Mouse (Mus musculus): ENCODE data around the gene Cdc42ep5. TPM values are rescaled to one million over a fixed set of nuclear protein-coding genes. Genes with fewer than 3 reads are reported as not detected.
A peak's percentile ranks its signal among the peaks of the same experiment; 100 is the strongest.

Cdc42ep5 gene
- total RNA-seq, 1 experiment = 17.2 TPM

DNA sequence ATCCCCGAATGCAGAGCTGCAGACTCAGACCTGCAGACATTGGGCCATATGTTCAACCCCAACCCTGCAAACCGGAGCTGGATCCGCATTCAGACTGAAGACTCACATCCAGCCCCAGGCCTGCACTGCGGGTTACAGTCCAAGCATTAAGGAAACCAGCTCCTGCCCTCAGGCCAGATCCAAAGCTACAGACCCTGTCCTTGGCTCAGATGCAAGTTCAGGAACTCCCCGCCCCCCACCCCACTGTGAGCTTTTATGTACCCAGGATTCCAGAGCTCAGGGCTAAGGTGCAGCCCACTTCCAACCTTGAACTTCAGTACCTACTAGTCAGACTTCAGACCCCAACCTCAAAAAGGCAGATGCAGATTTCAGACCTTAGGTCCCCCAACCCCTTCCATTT is 39.8 kb downstream of the Cdc42ep5 start:
- Histone ChIP-seq H3K36me3 (ENCODE audit: control insufficient read depth, insufficient read depth, low read length, poor library complexity, severe bottlenecking) (no peaks in the 10 kb centered on the region; the same call in 1 of the 2 replicates), H3K27ac (ENCODE audit: insufficient read depth, low read depth, low read length, poor library complexity, severe bottlenecking) (peak overlapping the region; percentile 87), H3K4me1 (ENCODE audit: control insufficient read depth in 2 of 2, insufficient read depth in 2 of 2, low read length in 2 of 2, poor library complexity in 1 of 2) (peaks cover 7 to 44% of the 10 kb centered on the region in 2 experiments; a peak in 3 of 4 replicates), H3K4me3 (ENCODE audit: insufficient read depth in 1 of 2, low read depth in 1 of 2, low read length in 2 of 2, poor library complexity in 1 of 2, severe bottlenecking in 1 of 2) (peak overlapping the region; percentile 30 to 38; a peak in 3 of 4 replicates), H3K9me3 (ENCODE audit: control insufficient read depth, insufficient read depth, low read depth, low read length) (no peaks in the 10 kb centered on the region), H3K9ac (ENCODE audit: insufficient read depth, low read depth, low read length, poor library complexity, severe bottlenecking) (peak overlapping the region; percentile 54)
- DNase-seq (ENCODE audit: low read depth, low spot score) = peak; percentile 67
- TF ChIP-seq HCFC1 (IDR thresholded peaks at IDR 0.05; ENCODE audit: borderline replicate concordance, insufficient read depth, low read length) (no peak), ZC3H11A (IDR thresholded peaks at IDR 0.05; ENCODE audit: borderline replicate concordance, low read depth, low read length) (no peak)
- in situ Hi-C loops (cut with MboI; ENCODE audit: low sequenced_read_pairs in 2 of 2, unreplicated experiment in 2 of 2) = loop anchor here in 1 of 2 experiments (25.0 kb wide), 1 partner anchor 312 kb away; the partner anchor contains the start of gene Rdh13

DNA sequence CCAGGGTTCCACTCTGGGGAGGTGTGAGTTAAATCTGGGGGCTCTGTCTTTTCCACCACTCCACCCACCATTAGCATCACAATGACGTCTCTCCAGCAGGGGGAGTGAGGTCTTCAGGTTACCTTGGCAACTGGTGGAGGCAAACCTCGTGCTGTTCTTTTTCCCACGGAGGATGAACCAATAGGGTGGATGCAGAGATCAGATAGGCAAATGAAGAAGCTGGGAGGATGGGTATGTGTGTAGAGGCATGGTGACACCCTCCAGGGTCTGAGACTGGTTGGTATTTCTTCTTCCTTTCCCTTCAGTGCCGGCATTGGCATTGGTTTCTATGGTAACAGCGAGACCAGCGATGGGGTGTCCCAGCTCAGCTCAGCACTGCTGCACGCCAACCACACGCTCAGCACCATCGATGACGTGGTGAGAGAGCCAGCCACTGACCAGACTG is 40.3 kb downstream of the Cdc42ep5 start:
- H3K36me3 ChIP-seq (ENCODE audit: control insufficient read depth, insufficient read depth, low read length, poor library complexity, severe bottlenecking) = no peaks in the 10 kb centered on the region; the same call in 1 of the 2 replicates
- H3K9me3 ChIP-seq (ENCODE audit: control insufficient read depth, insufficient read depth, low read depth, low read length) = no peaks in the 10 kb centered on the region
- in situ Hi-C loops (cut with MboI; ENCODE audit: low sequenced_read_pairs in 2 of 2, unreplicated experiment in 2 of 2) = no loop called here
- DNase-seq (ENCODE audit: low read depth, low spot score) = peak; percentile 89
- peak overlapping the region; percentile 87 for H3K27ac ChIP-seq (ENCODE audit: insufficient read depth, low read depth, low read length, poor library complexity, severe bottlenecking)
- TF ChIP-seq ZC3H11A (IDR thresholded peaks at IDR 0.05; ENCODE audit: borderline replicate concordance, low read depth, low read length) (no peak), HCFC1 (IDR thresholded peaks at IDR 0.05; ENCODE audit: borderline replicate concordance, insufficient read depth, low read length) (no peak), ZNF384 (IDR thresholded peaks at IDR 0.05; ENCODE audit: low read depth, low read length) (no peak), CHD2 (IDR thresholded peaks at IDR 0.05; ENCODE audit: low read depth, low read length) (no peak), MAFK (IDR thresholded peaks at IDR 0.05; ENCODE audit: insufficient read depth, low read depth, low read length) (no peak)
- peak overlapping the region; percentile 8 to 38; a peak in 3 of 4 replicates for H3K4me3 ChIP-seq (ENCODE audit: insufficient read depth in 1 of 2, low read depth in 1 of 2, low read length in 2 of 2, poor library complexity in 1 of 2, severe bottlenecking in 1 of 2)
- no peak overlapping the region; the same call in 1 of the 2 replicates for H3K9ac ChIP-seq (ENCODE audit: insufficient read depth, low read depth, low read length, poor library complexity, severe bottlenecking)
- peaks cover 7 to 44% of the 10 kb centered on the region in 2 experiments; a peak in 3 of 4 replicates for H3K4me1 ChIP-seq (ENCODE audit: control insufficient read depth in 2 of 2, insufficient read depth in 2 of 2, low read length in 2 of 2, poor library complexity in 1 of 2)

DNA sequence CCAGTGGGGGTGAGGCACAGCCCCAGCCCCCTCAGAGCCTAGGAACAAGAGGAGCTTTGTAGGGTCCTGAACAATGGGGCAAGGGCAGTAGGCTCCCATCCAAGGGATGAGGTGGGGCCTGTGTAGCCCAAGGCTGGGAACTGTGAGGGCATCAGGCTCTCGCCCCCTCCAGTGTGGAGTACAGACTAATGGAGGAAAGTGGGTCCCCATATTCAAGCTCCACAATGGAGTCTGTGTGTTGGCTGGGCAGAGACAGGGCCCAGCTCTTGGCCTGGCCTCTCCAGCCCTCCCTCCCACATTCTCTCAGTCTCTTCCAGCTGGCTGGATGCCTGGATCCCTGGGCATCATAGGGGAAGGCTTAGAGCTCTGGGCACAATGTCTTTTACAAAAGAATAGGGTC is 40.9 kb downstream of the Cdc42ep5 start:
- TF ChIP-seq CHD2 (IDR thresholded peaks at IDR 0.05; ENCODE audit: low read depth, low read length) (no peak), ZC3H11A (IDR thresholded peaks at IDR 0.05; ENCODE audit: borderline replicate concordance, low read depth, low read length) (no peak), ZNF384 (IDR thresholded peaks at IDR 0.05; ENCODE audit: low read depth, low read length) (no peak), MAFK (IDR thresholded peaks at IDR 0.05; ENCODE audit: insufficient read depth, low read depth, low read length) (no peak), HCFC1 (IDR thresholded peaks at IDR 0.05; ENCODE audit: borderline replicate concordance, insufficient read depth, low read length) (no peak)
- in situ Hi-C loops (cut with MboI; ENCODE audit: low sequenced_read_pairs in 2 of 2, unreplicated experiment in 2 of 2) = no loop called here
- peak overlapping the region; percentile 85 for H3K27ac ChIP-seq (ENCODE audit: insufficient read depth, low read depth, low read length, poor library complexity, severe bottlenecking)
- H3K36me3 ChIP-seq (ENCODE audit: control insufficient read depth, insufficient read depth, low read length, poor library complexity, severe bottlenecking) = no peaks in the 10 kb centered on the region; the same call in 1 of the 2 replicates
- H3K9me3 ChIP-seq (ENCODE audit: control insufficient read depth, insufficient read depth, low read depth, low read length) = no peaks in the 10 kb centered on the region
- H3K4me3 ChIP-seq (ENCODE audit: insufficient read depth in 1 of 2, low read depth in 1 of 2, low read length in 2 of 2, poor library complexity in 1 of 2, severe bottlenecking in 1 of 2) = 0 out of 4 replicates have a peak overlapping the region, but pooled peaks of 1 of the 2 experiments have one; percentile 3
- peaks cover 7 to 44% of the 10 kb centered on the region in 2 experiments; a peak in 3 of 4 replicates for H3K4me1 ChIP-seq (ENCODE audit: control insufficient read depth in 2 of 2, insufficient read depth in 2 of 2, low read length in 2 of 2, poor library complexity in 1 of 2)
- peak overlapping the region; percentile 63 for H3K9ac ChIP-seq (ENCODE audit: insufficient read depth, low read depth, low read length, poor library complexity, severe bottlenecking)
- no peak for DNase-seq (ENCODE audit: low read depth, low spot score)

DNA sequence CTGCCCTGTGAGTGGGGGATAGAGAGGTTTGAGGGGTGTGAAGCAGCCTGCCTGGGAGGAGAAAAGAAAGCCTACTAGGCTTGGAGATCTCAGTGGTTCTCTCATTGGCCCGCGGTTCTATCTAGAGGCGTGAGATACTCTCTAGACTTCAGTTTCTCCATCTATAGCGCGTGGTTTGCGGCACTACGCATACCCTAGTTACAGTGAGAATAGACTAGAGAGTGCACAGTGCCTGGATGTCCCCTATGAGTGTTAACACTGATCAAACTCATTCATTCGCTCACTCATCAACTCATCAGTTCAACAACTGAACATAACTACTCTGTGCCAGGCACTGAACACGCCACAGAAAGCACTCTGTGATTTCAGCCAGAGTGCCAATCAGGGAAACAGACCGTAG is 41.9 kb downstream of the Cdc42ep5 start:
- TF ChIP-seq MAFK (IDR thresholded peaks at IDR 0.05; ENCODE audit: insufficient read depth, low read depth, low read length) (no peak), HCFC1 (IDR thresholded peaks at IDR 0.05; ENCODE audit: borderline replicate concordance, insufficient read depth, low read length) (no peak), ZNF384 (IDR thresholded peaks at IDR 0.05; ENCODE audit: low read depth, low read length) (no peak), CHD2 (IDR thresholded peaks at IDR 0.05; ENCODE audit: low read depth, low read length) (no peak), ZC3H11A (IDR thresholded peaks at IDR 0.05; ENCODE audit: borderline replicate concordance, low read depth, low read length) (no peak)
- peaks cover 7 to 44% of the 10 kb centered on the region in 2 experiments; a peak in 3 of 4 replicates for H3K4me1 ChIP-seq (ENCODE audit: control insufficient read depth in 2 of 2, insufficient read depth in 2 of 2, low read length in 2 of 2, poor library complexity in 1 of 2)
- in situ Hi-C loops (cut with MboI; ENCODE audit: low sequenced_read_pairs in 2 of 2, unreplicated experiment in 2 of 2) = no loop called here
- no peak for DNase-seq (ENCODE audit: low read depth, low spot score)
- 0 out of 2 replicates have a peak overlapping the region, but pooled peaks have one; percentile 85 for H3K27ac ChIP-seq (ENCODE audit: insufficient read depth, low read depth, low read length, poor library complexity, severe bottlenecking)
- no peaks in the 10 kb centered on the region for H3K9me3 ChIP-seq (ENCODE audit: control insufficient read depth, insufficient read depth, low read depth, low read length)
- H3K9ac ChIP-seq (ENCODE audit: insufficient read depth, low read depth, low read length, poor library complexity, severe bottlenecking) = peak overlapping the region; percentile 63; the same call in 1 of the 2 replicates
- no peaks in the 10 kb centered on the region; the same call in 1 of the 2 replicates for H3K36me3 ChIP-seq (ENCODE audit: control insufficient read depth, insufficient read depth, low read length, poor library complexity, severe bottlenecking)
- H3K4me3 ChIP-seq (ENCODE audit: insufficient read depth in 1 of 2, low read depth in 1 of 2, low read length in 2 of 2, poor library complexity in 1 of 2, severe bottlenecking in 1 of 2) = peak overlapping the region; percentile 7 to 10; a peak in 2 of 4 replicates

Measured in ES-E14 (cell line).